Mouse (Mus musculus): Measurements from ENCODE around the gene Stag1. TPM values are rescaled to one million over a fixed set of nuclear protein-coding genes. Genes with fewer than 3 reads are reported as not detected.

The Stag1 gene
- total RNA-seq, 4 experiments from 2014 or later: 19.2 to 22.6 (median 20.8) TPM

DNA sequence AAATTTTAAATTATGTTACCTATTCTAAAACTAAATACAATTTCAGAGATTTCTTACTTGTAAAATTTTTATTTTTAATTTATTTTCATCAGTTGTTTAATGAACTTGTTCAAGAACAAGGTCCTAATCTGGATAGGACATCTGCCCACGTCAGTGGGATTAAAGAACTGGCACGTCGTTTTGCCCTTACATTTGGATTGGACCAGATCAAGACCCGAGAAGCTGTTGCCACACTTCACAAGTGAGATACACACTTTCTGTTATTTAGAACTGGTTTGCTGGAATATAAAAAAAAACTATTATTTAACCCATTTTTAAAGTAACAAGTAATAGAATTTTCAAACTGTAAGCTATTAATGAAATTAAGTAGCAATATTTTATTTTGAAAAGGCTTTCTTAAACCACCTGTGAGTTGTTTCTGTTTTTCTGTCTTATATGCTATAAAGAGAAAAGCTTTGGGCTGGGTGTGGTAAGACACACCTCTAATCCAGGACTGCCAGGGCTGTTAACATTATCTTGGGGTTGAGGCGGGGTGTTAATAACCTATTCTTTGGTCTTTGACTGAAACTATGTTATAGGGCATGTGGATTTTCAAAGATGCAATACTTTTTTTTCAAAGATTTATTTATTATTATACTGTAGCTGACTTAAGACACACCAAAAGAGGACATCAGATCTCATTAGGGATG, 347.2 kb downstream of the Stag1 start:
- no peak for DNase-seq (ENCODE audit: low spot score in 2 of 2)

DNA sequence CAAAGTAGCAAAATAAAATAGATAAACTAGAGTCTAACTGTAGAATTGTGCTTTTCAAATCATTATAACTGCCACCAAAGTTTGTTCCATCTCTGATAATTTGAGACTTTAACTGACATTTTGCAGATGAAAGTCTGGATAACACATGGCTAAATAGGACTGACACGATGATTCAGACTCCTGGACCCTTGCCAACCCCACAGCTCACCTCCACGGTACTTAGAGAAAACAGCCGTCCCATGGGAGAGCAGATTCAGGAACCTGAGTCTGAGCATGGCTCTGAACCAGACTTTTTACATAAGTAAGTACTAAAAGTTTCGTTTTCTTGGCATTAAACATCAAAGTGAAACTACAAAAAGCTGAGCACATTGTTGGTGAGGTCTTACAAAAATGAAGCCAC, 353.9 kb downstream of the Stag1 start:
- DNase-seq (ENCODE audit: low spot score in 2 of 2): no peak

DNA sequence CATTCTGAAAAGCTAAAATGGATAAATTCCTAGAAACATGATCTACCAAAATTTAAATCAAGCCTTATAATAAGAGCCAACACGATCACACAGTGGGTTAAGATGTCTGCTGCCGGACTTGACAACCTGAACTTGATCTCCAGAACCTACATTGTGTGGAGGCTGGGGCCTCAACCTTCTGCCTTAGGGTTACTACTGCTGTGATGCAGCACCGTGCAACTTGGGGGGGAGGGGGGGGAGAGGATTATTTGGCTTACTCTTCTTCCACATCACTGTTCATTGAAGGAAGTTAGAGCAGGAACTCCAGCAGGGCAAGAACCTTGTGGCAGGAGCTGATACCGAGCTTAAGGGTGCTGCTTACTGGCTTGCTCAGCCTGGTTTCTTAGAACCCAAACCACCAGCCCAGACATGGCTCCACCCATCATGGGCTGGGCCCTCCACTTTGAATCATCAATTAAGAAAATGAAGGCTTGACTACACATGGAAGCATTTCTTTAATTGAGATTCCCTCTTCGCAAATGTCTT, 365.4 kb downstream of the Stag1 start:
- DNase-seq (ENCODE audit: low spot score in 2 of 2): no peak

DNA sequence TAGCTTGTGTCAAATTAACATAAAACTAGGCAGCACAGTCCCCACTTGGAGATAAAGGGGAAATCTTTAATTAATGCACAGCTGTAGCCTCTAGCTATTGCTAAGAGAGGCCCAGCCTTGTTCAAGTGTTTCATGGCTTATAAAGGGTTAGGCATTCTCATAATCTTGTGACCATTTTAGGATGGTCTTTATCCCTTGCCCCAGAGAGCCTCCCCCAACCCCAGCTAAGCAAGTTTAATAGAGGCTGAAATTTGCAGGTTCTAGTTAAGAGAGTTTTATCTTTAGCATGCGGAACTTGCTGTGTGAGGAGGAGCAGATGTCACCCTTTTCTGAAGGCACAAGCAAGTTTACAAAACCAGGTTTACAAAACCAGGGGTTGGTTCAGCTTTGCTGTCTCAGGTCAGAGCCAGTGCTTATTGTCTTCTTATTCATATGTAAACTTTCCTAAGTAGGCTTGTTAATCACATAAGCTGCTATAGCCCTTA, 365.9 kb downstream of the Stag1 start:
- DNase-seq (ENCODE audit: low spot score in 2 of 2): no peak

DNA sequence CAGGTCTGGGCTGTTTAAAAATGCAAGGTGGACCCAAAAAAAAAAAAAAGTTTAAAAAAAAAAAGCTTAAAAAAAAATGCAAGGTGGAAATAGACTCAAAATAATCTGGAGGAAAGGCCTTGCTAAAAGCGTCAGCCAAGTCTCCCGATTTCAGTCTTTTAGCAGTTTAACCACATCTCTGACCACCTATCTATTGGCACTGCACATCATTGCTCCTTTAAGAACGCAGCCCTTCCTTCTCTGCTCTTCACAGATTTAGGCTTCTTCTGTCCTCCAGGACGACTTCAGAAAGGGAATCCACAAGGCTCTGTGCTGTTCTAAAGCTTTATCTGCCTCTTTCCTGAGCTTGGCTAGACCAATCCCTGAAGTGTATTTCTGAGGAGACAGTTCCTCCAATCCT, 366.5 kb downstream of the Stag1 start:
- no peak for DNase-seq (ENCODE audit: low spot score in 2 of 2)

DNA sequence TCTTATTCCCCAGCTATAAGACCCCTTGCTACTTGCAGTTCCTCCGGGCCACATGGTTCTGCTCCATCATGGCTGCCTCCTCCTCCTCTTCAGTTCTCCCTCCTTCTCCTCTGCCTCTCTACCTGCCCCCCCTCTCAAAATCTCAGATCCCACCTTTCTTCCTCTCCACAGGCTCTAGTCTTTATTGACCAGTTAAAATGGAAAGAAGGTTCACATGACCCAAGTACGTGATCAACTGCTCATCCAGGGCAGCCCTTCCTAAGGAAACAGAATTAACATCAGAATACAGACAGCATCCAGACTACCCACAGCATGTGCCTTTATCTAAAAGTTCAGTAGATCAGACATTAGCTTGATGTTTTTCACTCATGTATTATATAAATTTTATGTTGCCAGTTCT, 371.9 kb downstream of the Stag1 start:
- no peak for DNase-seq (ENCODE audit: low spot score in 2 of 2)

DNA sequence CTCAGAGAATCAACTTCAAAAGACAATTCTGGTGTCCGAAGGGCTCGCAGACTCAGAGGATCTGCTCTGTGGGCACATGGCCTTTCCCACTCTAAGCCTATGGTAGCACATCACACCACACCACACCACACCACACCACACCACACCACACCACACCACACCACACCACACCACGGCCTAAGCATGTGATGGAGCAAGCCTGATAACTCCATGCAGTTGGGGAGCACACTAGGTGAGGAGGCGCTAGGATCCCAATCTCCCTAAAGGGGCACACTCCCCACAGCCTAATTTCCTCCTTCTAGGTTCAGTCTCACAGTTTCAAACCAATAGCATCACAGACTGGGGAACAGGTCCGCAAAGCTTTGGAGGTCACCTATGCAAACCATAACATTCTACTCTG, 381.1 kb downstream of the Stag1 start:
- no peak for DNase-seq (ENCODE audit: low spot score in 2 of 2)

DNA sequence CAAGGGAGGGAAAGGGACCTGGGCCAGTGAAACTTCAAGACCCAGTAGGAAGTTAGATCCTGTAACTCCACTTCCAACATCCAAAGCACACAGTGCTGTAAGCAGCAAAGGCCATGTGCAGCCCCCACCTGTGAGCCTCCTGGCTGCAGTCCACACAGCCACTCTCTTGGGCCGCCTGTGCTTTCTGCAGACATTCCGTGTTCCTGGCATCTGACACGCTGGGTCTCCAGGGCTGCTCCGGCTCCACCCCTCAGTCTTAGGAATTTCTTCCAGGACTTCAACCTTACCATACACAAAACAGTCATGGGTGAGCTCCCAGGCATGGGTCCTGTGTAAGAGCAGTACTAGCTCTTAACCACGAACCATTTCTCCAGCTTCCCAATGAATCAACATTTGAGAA, 381.7 kb downstream of the Stag1 start:
- no peak for DNase-seq (ENCODE audit: low spot score in 2 of 2)

DNA sequence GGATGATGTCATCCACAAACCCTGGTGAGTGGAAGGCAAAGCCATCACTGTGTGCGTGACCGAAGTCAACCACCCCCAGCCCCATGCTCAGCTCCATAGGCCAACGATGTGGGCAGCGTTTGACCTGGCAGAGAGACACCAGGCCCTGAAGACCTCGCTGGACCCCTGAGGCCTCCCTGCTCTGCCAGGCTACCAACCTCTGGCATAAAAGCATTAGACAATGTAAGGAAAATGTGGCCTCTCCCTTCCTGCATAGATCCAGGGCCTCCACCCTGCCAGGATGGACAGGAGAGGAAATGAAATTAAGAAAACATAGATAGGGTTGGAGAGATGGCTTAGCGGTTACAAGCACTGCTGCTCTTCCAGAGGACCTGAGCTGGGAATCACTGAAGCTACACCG, 385.2 kb downstream of the Stag1 start:
- no peak for DNase-seq (ENCODE audit: low spot score in 2 of 2)

DNA sequence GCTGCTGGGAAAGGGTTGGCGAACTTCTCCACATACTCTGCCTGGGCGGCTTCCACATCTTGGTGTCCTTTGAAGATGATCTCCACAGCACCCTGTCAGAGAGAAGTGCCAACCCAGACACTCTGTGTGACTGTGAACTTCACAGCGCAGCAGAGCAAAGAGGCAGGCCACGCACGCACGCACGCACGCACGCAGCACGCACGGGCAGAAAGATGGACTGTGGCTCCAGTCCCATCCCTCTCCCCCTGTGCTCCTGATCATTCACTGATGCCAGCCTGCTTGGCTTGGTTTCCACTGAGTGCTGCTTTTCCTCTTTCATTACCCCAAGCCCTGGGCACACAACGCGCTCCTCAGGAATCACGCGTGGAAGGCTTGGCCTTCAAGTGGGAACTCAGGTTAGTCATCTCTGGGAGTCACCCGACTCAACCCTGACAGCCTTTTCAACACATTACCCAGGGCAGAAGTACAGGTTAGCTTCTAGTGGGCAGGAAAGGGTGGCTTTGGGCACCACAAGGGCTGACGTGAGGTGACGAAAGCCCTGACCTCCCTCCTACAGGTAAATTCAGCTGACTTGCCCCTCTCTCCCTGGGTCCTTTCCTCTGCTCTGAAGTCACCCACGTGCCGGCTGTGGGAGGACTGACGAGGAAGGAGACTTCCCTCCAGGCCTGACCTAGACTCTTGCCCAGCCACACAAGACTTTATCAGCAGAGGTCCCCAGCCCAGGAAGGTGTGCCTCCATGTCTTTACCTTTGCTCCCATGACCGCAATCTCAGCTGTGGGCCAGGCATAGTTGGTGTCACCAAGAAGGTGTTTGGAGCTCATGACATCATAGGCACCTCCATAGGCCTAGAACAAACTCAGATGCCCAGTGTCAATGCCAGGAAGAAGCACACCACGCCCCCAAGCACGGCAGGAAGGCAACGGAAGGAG, 387.0 kb downstream of the Stag1 start:
- DNase-seq (ENCODE audit: low spot score in 2 of 2): no peak

DNA sequence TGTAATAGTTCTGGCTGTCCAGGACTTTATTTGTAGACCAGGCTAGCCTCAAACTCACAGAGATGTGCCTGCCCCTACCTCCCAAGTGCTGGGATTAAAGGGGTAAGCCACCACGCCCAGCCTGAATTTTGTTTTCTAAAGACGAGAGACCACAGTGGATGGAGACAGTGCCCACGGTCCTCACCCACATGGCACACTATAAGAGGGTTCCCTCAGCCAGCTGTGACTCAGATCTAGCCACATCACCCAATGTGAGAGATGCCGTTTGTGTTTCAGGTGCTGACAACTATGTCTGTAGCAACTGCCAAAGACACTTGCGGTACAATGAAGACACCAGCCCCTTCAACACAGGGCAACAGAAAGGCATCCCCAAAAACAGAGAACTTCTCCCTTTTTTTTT, 389.4 kb downstream of the Stag1 start:
- DNase-seq (ENCODE audit: low spot score in 2 of 2): no peak

DNA sequence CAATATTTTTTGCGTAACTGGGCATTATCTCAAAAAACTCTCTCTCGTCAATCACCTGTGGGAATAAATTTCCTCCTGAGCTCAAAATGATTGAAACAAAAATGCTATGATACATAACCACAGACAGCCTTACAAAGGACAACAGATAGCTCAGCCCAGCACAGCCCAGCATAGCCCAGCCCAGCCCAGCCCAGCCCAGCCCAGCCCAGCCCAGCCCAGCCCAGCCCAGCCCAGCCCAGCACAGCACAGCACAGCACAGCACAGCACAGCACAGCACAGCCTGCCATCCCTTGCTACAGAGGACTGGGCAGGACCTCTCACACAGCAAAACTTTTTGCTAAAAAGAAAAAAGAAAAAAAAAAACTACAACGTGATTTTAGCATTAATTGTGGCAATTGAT, 390.3 kb downstream of the Stag1 start:
- no peak for DNase-seq (ENCODE audit: low spot score in 2 of 2)

DNA sequence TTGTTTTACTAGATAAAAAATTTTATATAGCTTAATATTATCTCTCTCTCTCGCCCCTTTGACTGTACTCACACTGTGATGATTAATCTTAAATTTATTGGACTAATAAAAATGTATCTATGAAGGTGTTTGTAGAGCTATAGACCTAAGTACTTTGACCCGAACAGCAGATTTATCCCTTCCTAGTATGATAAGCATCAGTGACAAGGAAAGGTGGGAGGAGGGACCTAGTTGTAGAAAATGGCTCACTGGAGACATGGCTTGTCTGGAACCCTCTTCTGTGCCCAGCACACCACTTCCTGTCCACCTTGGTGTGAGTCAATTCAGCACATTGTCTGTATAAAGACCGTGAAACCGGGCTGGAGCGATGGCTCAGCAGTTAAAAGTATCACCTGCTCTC, 393.0 kb downstream of the Stag1 start:
- DNase-seq (ENCODE audit: low spot score in 2 of 2): no peak

DNA sequence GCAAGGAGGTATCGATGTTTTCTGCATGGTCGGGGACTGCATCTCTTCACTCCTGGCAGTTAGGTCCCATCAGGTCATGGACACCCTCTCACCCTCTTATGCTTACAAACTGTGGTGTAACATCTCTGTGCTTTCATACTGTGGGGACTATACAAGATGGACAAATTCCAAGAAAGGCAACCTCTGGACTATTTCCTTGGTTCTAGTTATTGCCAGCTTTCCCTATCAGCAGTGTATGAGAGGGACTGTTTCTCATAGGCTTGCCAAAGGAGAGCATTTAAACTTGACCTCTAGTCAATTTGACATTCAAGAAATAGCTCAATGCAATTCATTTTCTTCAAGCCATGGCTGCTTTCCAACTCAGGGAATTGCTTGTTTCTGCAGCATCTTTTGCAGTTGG, 393.7 kb downstream of the Stag1 start:
- no peak for DNase-seq (ENCODE audit: low spot score in 2 of 2)

DNA sequence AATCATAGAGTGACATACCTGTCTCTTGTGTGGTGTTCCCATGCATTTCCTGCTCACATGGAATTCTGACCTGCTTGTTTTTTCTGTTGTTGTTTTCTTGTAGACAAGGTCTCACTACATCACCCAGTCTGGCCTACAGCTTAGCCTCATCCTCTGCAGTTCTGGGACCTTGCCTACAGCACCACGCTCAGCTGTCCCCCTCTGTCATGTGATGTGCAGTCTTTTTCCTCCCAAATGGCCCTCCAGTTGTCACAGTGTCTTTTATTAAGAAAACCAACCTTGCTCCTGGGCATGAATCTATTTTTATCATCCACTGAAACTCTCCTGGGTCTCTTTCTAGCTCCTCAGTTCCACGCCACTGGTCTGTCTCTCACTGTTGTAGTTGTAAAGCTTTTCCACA, 394.6 kb downstream of the Stag1 start:
- DNase-seq (ENCODE audit: low spot score in 2 of 2): no peak

DNA sequence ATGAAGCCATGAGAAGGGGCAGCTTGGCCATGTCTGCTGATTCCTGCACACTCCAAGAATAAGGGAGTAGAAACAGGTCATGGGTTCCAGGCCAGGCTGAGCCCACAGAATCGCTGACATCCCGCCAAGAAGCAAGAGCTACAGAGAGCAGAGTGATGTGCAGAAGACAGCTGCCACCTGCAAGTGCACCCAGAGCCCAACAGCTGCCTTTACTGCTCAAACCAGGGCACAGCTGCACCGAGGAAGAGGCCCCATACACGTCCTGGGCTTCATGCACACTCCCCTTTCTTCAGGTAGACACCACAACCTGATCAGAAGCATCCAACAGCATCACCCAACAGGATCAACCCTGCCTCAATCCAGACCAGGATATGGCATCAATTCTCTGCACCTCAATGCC, 396.3 kb downstream of the Stag1 start:
- DNase-seq (ENCODE audit: low spot score in 2 of 2): no peak

DNA sequence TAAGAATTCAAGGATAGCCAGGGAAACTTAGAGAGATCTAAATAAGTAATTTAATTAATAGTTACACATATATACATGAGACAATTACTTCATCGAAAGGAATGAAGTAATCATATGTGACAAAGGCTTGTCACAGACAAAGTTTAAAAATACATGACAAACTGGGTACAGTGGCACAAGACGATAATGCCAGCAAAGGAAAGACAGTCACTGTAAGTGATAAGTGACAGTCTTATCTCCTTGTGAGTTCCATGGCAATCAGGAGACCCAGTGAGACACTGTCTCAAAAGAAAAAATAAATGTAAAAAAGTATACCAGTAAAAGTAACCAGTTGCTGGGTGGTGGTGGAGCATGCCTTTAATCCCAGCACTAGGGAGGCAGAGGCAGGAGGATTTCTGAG, 399.5 kb downstream of the Stag1 start:
- no peak for DNase-seq (ENCODE audit: low spot score in 2 of 2)

DNA sequence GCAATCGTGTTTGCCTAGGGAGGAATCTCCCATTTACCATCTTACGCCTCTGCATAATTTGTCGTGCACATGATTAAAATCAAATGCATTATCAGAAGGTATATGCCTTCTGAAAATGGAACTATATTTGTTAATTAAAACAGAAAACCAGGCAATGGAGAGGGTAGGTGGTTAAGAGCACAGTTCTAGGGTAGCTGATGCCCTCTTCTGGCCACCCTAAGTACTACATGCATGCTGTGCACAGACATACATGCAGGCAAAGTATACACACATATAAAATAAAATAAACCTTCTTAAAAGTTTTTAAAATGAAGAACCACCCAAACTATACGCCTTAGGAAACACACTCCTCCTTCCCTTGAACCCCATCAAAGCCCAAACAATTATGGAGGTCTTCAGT, 404.5 kb downstream of the Stag1 start:
- DNase-seq (ENCODE audit: low spot score in 2 of 2): no peak

DNA sequence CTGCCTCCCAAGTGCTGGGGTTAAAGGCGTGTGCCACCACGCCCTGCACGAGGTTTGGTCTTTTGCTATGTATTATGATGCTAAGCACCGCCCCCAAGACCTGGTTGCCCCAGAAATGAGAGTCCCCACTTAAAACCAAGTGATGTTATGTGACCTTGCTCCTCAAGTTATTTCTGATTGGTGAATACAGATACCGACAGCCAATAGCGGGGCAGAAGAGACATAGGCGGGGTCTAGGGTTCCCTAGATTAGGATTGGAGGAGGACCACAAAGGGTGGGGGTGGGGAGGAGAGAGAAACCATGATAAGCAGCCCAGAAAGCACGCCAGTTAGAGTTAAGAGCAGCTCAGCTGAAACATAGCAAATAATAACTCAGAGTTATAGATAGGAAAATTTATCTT, 405.2 kb downstream of the Stag1 start:
- no peak for DNase-seq (ENCODE audit: low spot score in 2 of 2)

DNA sequence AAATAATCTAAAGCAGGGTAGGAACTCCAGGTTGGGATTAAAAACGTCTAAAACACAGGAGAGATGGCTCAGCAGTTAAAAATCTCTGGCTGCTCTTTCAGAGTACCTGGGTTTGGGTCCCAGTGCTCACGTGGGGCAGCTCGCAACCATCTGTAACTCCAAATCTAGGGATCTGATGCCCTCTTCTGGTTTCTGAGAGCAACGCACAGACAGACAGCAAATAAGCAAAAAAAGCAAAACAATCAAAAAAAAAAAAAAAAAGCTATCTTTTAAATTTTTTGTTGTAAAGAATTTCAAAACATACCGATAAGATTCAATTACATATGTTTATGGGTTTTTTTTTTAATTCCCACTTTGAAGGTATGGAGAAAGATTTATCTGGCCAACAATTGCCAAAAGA, 405.7 kb downstream of the Stag1 start:
- no peak for DNase-seq (ENCODE audit: low spot score in 2 of 2)

DNA sequence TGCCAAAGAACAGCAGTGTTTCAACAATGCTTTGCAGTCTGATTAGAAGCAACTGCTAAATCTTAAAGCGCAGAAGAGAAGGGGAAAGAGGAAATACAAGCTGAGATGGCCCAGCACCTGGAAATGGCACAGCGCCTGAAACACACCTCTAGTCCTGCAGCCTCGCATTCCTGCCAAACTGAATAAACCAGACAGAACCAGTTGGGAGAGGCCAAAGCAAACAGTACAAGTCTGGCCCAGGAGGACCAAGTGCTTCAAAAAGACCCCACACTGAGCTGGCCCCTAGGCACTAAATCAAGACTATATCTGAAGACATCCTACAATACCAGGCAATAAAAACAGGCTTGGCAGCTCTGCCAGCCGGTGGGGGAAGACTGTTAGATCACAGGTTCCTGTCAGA, 408.3 kb downstream of the Stag1 start:
- no peak for DNase-seq (ENCODE audit: low spot score in 2 of 2)

All from gastrocnemius, adult 8-10 months (tissue).